Mouse (Mus musculus) c-Kit-positive CD71-negative TER-119-negative erythroid progenitor cells, embryonic 14.5 days (primary cell): ENCODE data around the gene Vil1.

Experiments
- DNase-seq: peaks from one replicate; pipeline ENCODE4 v3.0.0-alpha.2; 2013; ENCODE audit warnings: low read depth

Vil1 gene

DNA sequence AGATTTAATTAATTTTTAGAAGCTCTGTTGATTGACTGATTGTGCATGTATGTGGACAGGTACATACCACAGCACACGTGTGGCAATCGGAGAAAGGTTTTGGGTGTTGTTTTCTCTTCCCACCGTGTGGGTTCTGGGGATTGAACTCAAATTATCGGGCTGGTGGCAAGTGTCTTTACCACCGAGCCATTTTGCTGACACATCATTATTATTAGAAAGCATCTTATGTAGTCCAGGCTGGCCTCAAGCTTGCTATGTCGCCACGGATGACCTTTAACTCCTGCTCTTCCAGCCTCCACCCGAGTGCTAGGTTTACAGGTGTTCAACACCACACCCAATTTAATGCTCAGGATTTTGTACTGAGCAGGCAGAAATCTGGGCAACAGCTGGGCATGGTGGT is 3.5 kb downstream of the Vil1 start:
- DNase-seq: no peak

DNA sequence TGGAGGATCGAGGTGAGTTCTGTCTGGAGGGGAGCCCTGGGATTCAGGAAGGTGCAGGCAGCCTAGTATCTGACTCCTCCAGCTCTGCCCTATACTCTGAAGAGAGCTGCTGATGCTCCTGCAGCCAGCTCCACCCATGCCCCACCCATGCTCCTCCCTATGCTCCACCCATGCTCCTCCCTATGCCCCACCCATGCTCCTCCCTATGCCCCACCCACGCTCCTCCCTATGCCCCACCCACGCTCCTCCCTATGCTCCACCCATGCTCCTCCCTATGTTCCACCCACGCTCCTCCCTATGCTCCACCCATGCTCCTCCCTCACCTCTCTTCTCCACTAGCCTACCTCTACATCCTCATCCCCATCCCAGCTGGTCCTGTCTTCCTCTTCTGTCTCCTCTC is 6.0 kb downstream of the Vil1 start:
- DNase-seq: no peak

DNA sequence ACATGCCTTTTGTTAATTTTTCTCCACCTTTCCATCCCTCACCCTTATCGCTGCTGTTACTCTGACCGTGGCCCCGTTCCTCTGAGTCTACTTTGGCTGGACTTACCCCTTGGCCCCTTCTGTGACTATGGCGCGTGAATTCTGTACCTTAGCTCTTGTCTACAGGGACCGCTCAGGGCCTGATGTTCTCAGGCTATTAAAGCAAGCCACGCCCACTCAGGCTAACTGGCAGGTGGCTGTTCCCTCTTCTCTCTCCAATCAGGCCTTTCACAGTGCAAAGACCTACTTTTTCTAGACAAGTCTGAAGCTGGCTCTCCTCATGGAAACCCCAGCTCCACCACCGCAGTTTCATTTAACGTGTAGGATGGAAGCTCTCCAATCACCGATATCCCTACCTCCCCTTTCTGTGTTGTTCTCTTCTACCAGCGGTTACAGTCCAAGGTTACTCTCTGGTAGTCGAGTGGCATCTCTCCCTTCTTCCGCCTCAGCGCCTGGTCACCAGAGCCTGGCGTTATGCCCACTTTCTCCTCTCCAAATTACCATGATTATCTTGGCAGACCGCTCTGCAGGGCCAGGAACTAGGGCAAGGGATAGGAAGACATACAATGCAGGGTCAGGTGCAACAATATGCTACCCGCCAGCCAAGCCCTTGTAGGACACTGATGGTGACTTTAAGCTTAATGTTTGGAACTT is 9.7 kb downstream of the Vil1 start:
- no peak for DNase-seq

DNA sequence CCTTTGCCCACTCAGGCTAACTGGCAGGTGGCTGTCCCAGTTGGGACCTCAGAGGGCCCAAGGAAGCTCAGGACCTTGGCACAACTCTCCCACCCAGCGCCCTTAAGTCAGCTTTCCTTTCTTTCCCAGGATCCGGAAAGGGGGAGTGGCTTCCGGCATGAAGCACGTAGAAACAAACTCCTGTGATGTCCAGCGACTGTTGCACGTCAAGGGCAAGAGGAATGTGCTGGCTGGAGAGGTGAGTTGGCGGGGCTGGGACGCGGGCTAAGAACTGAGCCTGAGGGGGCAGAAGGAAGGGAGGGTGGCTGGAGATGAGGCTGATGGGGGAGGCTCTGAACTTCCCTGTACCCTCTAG is 10.2 kb downstream of the Vil1 start:
- no peak for DNase-seq

DNA sequence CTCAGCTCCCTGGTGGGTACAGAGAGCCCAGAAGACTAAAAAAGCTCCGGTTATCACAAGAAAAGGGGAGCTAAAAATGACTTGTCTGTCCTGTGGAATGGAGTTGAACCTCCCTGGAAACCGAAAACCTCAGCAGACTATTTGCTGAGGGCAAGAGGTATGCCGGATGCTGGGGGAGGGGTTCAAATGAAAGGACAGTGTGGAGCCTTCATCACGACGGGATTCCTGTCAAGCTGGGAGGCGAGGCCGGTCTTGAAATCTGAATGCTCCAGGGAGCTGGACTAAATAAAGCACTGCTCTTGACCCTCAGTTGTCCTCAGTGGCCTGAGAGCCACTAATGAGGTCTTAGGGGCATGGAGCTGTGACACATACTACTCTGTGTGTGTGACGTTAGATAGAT is 14.0 kb downstream of the Vil1 start:
- DNase-seq: no peak

DNA sequence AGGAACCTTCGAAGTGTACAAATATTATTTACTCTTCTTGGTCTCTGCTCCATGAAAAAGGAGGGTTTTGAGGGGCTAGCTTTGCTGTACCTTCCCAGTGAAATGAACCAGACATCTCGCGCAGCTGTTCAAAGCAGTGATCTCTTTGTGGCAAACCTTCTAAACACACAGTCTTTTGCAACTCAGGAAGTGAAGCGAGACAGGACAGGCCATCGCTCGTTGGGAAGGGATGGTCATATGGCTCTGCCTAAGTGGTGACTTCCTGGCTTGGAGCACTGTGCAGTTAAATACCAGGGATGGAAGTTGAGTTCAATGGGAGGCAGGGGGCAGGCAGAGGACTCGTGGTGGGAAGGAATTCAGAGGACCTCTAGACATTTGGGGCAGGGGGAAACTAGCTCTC is 16.7 kb downstream of the Vil1 start:
- no peak for DNase-seq

DNA sequence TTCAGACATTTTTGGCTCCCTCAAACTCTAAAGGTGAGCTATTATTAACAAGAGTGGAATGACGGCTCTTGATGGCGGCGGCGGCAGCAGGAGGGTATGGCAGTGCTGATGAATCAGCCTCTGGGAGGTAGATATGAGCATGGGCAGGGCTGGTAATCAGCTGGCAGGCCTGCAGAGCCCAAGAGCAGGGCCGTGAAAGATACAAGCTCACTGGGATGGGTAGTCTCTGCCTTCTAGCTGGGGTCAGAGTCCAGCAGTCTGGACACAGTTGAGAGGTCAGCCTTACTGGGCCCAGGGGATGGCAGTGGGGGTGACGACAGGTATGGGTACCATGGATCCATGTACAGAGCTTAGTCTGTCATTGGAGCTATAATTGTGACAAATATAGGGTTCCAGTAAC is 24.0 kb downstream of the Vil1 start:
- no peak for DNase-seq

DNA sequence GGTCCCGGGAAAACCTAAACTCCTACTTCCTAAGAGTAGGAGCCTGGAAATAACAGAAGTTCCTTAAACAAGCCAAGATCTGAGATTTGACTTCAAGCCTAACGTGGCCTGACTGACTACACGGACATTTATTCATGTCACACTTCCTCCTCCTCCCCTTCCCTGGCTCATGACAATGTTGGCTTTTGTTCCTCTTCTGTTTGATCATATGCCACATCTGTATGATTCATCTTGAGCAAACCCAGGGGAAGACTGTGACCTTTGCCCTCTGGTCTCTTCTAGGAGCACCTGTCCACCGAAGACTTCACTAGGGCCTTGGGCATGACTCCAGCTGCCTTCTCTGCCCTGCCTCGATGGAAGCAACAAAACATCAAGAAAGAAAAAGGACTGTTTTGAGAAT is 25.4 kb downstream of the Vil1 start:
- no peak for DNase-seq

DNA sequence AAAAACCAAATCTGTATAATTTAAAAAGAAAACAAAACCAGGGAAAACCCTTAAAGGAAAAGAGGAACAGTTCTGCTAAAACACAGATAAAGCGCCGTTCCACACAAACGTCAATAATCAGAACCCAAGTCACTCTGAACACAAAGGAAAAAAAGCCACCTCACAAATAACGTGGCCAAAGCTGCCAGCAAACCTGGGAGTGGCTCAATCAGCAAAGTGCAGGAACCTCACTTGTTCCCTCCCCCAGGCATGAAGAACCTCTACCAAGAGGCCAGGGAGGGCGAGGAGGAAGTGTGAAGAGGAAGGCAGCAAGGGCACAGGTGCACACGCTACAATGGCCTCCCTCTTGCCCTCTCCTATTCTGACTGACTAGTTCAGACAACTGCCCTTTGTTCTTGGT is 26.4 kb downstream of the Vil1 start:
- peak; percentile 25 for DNase-seq

DNA sequence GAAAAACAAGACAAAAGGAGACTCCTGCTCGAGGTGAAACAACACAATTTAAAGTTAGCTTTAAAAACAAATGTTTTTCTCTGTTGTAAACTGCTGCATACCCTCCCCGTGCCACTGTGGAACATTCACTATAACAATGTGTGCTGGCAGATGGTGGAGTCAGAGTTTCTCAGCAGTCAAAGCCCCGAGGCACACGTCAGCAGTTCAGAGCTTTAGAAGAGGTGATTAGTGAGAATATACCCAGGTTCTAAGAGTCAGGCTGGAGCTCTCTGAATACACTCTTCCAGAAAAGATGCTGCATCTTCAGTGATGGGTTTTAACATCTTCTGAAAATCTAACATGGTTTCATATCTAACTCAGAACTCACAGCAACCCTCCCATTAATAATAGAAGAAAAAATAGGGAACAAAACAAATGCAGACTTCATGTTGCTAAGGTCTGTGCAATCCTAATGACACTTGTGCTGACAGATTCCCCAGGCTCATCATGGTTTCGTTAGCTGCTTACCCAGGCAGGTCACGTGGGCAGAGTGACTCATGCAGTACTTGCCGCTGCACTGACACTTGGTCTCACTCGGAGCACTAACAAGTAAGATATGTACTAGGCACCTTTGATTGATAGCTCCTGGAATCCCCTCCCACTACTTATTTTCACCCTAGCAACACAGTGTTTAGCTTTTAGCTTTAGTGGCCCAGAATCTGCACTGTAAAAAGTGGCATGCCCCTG is 28.7 kb downstream of the Vil1 start:
- DNase-seq: no peak

DNA sequence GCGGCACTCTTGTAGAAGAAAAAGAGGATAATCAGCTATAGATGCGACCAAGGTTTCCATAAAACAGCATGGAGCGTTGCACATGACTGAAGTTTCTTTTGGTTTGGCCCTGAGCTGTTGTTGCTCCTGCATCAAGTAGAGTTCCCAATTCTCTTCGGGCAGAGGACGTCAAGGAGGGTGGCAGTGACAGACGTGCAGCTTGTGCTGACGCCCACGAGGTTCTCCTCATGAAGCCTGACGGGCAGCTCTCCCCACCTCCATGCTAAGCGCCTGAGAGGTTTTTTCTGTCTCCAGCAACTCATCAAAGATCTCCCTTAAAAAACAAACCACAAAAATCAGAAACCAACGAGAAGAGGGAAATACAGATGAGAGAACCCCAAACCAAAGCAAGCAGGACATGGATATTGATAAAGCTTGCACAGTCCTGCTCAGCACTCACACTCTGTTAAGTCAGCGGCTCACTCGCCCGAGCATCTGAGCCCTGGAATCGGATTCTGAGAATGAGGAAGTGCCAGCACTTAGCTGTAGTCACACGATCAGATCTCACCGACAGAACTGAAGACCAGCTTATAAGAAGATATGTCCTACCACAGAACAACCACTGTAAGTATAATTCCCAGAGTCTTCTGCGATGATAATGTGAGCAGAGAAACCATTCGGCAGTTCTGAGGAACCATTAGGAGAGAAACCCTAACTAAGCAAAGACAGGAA is 30.1 kb downstream of the Vil1 start:
- no peak for DNase-seq

DNA sequence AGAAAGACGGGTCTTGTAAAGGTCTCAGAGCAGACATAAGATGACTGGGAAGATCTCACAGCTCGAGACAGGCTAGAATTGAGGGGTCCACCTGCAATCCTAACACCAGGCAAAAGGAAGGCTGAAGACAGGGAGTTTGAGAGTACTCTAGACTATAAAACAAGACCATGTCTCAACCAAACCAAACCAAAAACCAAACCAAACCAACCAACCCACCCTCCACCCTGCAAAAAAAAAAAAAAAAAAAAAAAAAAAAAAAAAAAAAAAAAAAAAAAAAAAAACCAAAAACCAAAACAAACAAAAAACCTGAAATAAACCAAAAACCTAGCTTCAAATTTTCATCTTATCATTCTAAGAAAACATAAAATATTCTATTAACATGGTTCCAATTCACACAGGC is 35.4 kb downstream of the Vil1 start:
- DNase-seq: no peak

DNA sequence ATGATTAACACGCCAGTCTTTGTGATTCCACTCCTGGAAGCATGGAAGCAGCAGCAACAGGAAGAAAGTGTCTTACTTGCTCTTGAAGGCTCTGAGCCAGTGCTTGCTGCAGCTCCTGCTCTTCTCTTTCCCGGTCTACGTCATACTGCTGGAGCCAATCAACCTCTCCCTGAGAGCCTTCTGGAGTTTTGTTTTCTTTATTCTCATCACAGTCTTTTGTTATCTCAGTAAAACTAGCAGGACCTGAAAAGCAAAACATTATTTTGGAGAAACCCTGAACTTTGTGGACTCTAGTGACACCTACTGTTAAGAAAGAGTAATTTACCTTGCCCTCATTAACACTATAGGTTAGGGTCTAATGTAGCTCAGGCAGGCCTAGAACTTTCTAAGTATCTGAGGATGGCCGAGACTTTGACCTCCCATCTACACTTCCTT is 43.5 kb downstream of the Vil1 start:
- peak; percentile 43 for DNase-seq

DNA sequence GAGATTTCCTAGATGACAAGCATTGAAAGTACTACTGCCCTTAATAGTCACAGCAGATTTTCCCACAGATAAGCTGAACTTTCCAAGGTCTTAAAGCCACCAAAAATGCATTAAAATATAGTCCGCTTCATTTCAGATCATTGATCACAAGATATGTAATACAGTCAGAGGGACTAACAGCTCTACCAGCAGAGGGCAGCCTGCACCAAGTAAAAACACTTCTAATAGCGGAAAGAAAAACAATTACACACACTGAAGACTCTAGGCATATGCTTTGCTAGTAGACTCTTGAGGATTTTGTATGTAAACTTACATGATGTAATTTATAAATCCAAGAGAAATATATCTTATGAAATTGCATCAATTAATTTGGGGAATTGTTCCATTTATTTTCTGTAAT is 51.1 kb downstream of the Vil1 start:
- no peak for DNase-seq
